Mouse (Mus musculus): ENCODE data around the gene Ppard.

Gene Ppard

GRCm38 (mm10) chr17:28283199-28283598 is 50.7 kb downstream of the Ppard start:
- DNase-seq (ENCODE audit: low spot score in 2 of 2), result no peak

- no peak for DNase-seq (ENCODE audit: low spot score in 2 of 2)
These were observed 53.6 kb downstream of the Ppard start for GRCm38 (mm10) chr17:28286133-28286532.

GRCm38 (mm10) chr17:28286964-28287363 is 54.5 kb downstream of the Ppard start:
- DNase-seq (ENCODE audit: low spot score in 2 of 2), result no peak

GRCm38 (mm10) chr17:28287578-28287977 is 55.1 kb downstream of the Ppard start:
- no peak for DNase-seq (ENCODE audit: low spot score in 2 of 2)

- no peak for DNase-seq (ENCODE audit: low spot score in 2 of 2)
These were observed 55.5 kb downstream of the Ppard start for GRCm38 (mm10) chr17:28287980-28288379.

GRCm38 (mm10) chr17:28290262-28290661 is 57.8 kb downstream of the Ppard start:
- peak in 1 of 2 experiments; percentile 44 for DNase-seq (ENCODE audit: low spot score in 2 of 2)

GRCm38 (mm10) chr17:28290671-28291070 is 58.2 kb downstream of the Ppard start:
- no peak for DNase-seq (ENCODE audit: low spot score in 2 of 2)

- DNase-seq (ENCODE audit: low spot score in 2 of 2), result no peak
These were observed 58.8 kb downstream of the Ppard start for GRCm38 (mm10) chr17:28291346-28291745.

- no peak for DNase-seq (ENCODE audit: low spot score in 2 of 2)
These were observed 61.2 kb downstream of the Ppard start for GRCm38 (mm10) chr17:28293716-28294115.

GRCm38 (mm10) chr17:28294449-28295333 is 62.2 kb downstream of the Ppard start:
- peak in 1 of 2 experiments; percentile 47 for DNase-seq (ENCODE audit: low spot score in 2 of 2)

GRCm38 (mm10) chr17:28298888-28299287 is 66.4 kb downstream of the Ppard start:
- DNase-seq (ENCODE audit: low spot score in 2 of 2), result no peak

GRCm38 (mm10) chr17:28299669-28300320 is 67.3 kb downstream of the Ppard start:
- no peak for DNase-seq (ENCODE audit: low spot score in 2 of 2)

GRCm38 (mm10) chr17:28300323-28300722 is 67.8 kb downstream of the Ppard start:
- DNase-seq (ENCODE audit: low spot score in 2 of 2), result no peak

- DNase-seq (ENCODE audit: low spot score in 2 of 2), result no peak
These were observed 68.3 kb downstream of the Ppard start for GRCm38 (mm10) chr17:28300850-28301249.

- DNase-seq (ENCODE audit: low spot score in 2 of 2), result no peak
These were observed 72.7 kb downstream of the Ppard start for GRCm38 (mm10) chr17:28305172-28305571.

- DNase-seq (ENCODE audit: low spot score in 2 of 2), result peak; percentile 37 to 84
These were observed 76.0 kb downstream of the Ppard start for GRCm38 (mm10) chr17:28308297-28309195.

GRCm38 (mm10) chr17:28310831-28311230 is 78.3 kb downstream of the Ppard start:
- no peak for DNase-seq (ENCODE audit: low spot score in 2 of 2)

- no peak for DNase-seq (ENCODE audit: low spot score in 2 of 2)
These were observed 79.0 kb downstream of the Ppard start for GRCm38 (mm10) chr17:28311366-28312132.

- no peak for DNase-seq (ENCODE audit: low spot score in 2 of 2)
These were observed 80.0 kb downstream of the Ppard start for GRCm38 (mm10) chr17:28312232-28313211.
